Mouse (Mus musculus): ENCODE results near the gene Dnaaf1.
A peak's percentile ranks its signal among the peaks of the same experiment; 100 is the strongest.

DNA sequence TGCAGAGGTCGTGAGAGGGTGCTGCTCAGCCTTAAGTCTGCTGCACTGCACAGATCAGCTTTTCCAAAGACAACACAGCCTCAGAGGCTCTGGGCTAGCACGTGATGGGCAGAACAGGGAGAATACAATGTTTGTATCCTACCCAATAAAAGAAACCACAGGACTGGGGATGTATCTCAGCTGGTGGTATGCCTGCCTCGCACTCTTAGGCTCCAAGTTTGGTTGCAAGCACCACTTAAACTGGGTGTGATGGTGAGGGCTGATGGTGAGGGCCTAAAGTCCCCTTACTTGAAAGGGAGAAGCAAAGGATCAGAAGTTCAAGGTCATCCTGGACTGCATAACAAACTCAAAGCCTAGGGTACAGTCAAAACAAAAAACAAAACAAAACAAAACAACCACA is 30.4 kb upstream of the Dnaaf1 start:
- TF ChIP-seq EP300 (IDR thresholded peaks at IDR 0.05; ENCODE audit: insufficient read depth, low read depth, low read length), result peak; percentile 65
- no peak for TF ChIP-seq CTCF (IDR thresholded peaks at IDR 0.05; ENCODE audit: low read depth, low read length)
- no peak for TF ChIP-seq POLR2A (IDR thresholded peaks at IDR 0.05; ENCODE audit: insufficient read depth, low read length)

All from ES-Bruce4 (cell line).